Comparison of ENCODE assay signal across 12 mouse cellular contexts in genomic region chr4:100130771-100131475, GRCm38 (mm10). TPM values are rescaled to one million over a fixed set of nuclear protein-coding genes. Genes with fewer than 3 reads are reported as not detected.
DNase-seq lines count a peak whose midpoint lies in the region; ATAC-seq lines count a peak whose summit lies in the region.
"Had no signal": no experiment of that assay in that cellular context is flagged by ENCODE, and none has a peak within 500 bp of the region (broad histone marks: within the 10 kb centered on the region; RNA-seq: fewer than 3 reads in every experiment).

No protein-coding gene starts in this region.

- no peak overlapping the region for H3K9ac ChIP-seq in heart, embryonic 12.5 days
- no peak overlapping the region for H3K9ac ChIP-seq in forebrain, embryonic 11.5 days (ENCODE audit: low read length)

- H3K9me3 ChIP-seq in heart, embryonic 12.5 days (replicated peaks): no peaks in the 10 kb centered on the region
- no peaks in the 10 kb centered on the region for H3K9me3 ChIP-seq in forebrain, embryonic 11.5 days (ENCODE audit: control insufficient read depth, low read length)

- intact Hi-C loops in heart, postnatal 14 days (cut with DNase I): no loop called here

- WGBS in heart, embryonic 12.5 days: 64% methylated on average over 3 of the region's 3 CpGs
- WGBS in forebrain, embryonic 11.5 days: 79% methylated on average over 3 of the region's 3 CpGs

- H3K36me3 ChIP-seq in heart, embryonic 12.5 days: no peaks in the 10 kb centered on the region
- H3K36me3 ChIP-seq in forebrain, embryonic 11.5 days (ENCODE audit: control insufficient read depth, insufficient read depth, low read length): no peaks in the 10 kb centered on the region

- no peaks in the 10 kb centered on the region for H3K27me3 ChIP-seq in heart, embryonic 12.5 days (replicated peaks)
- H3K27me3 ChIP-seq in forebrain, embryonic 11.5 days (ENCODE audit: control insufficient read depth, insufficient read depth, low read length): no peaks in the 10 kb centered on the region

- peak; percentile 21 to 50 for DNase-seq in heart, adult 18-20 months
- DNase-seq in right cerebral cortex, postnatal 10 days (ENCODE audit: low spot score in 2 of 2): peak; percentile 34 to 36
- DNase-seq in right cerebral cortex, postnatal 36 days (ENCODE audit: low spot score in 2 of 2): no peak
- peak; percentile 53 to 60 for DNase-seq in heart, postnatal 14 days
- peak; percentile 29 for DNase-seq in ovary, postnatal 14 days (ENCODE audit: low spot score)
- no peak for DNase-seq in forebrain, embryonic 11.5 days (ENCODE audit: low spot score)
- DNase-seq: liver; midbrain, embryonic 14.5 days; thymus, postnatal 36 days had no signal

- ATAC-seq in heart, embryonic 12.5 days (ENCODE audit: insufficient number of reproducible peaks, low FRiP score): no peak
- ATAC-seq in inflammation-experienced regulatory T-cells, adult 6 months: no peak
- ATAC-seq in forebrain, embryonic 11.5 days (replicated peaks; ENCODE audit: low FRiP score): no peak
- ATAC-seq: intestine, embryonic 16.5 days had no signal

- H3K4me1 ChIP-seq in heart, embryonic 12.5 days (replicated peaks): peaks cover 15% of the 10 kb centered on the region
- H3K4me1 ChIP-seq in forebrain, embryonic 11.5 days (replicated peaks; ENCODE audit: control insufficient read depth, insufficient read depth, low read length): 0 out of 2 replicates have a peak, but pooled peaks cover 4% of the 10 kb centered on the region

- H3K4me2 ChIP-seq in heart, embryonic 12.5 days: no peak overlapping the region
- no peak overlapping the region for H3K4me2 ChIP-seq in forebrain, embryonic 11.5 days (ENCODE audit: low read depth, low read length, severe bottlenecking)

- H3K4me3 ChIP-seq in heart, embryonic 12.5 days: no peak overlapping the region
- H3K4me3 ChIP-seq in forebrain, embryonic 11.5 days (ENCODE audit: low read depth, low read length): no peak overlapping the region

- no peak overlapping the region for H3K27ac ChIP-seq in heart, embryonic 12.5 days (ENCODE audit: poor library complexity, severe bottlenecking)
- H3K27ac ChIP-seq in forebrain, embryonic 11.5 days (ENCODE audit: low read depth, low read length): no peak overlapping the region

RNA-seq across cellular contexts. Expression of gene Ror1, which starts 35.3 kb away (rescaled TPM):
- total RNA-seq in heart, adult 18-20 months (2021): 1 to 10 TPM; 3.6 to 3.7 TPM
- 13.9 and 15.0 TPM in 2 replicates for polyA plus RNA-seq in heart, embryonic 12.5 days (2016; fragmentation: Nextera tagmentation; extraction: Ambion mirVana)
- total RNA-seq in heart, postnatal 14 days (2021): 10 to 100 TPM in 1 of 2 experiments, 1 to 10 TPM in 1; 9.3 to 12.0 TPM
- polyA plus RNA-seq in inflammation-experienced regulatory T-cells, adult 6 months (2017; shearing (Covaris generic)): not detected
- 5.8 and 5.9 TPM in 2 replicates for polyA plus RNA-seq in forebrain, embryonic 11.5 days (2014; fragmentation: Nextera tagmentation; extraction: Ambion mirVana)

Comparison
In these comparisons a context has a peak if more than half of its experiments do, and no peak if none do; other contexts are left out.
1. DNase-seq: peak in heart, adult 18-20 months (2 of 2), right cerebral cortex, postnatal 10 days (2 of 2), heart, postnatal 14 days (2 of 2) and ovary, postnatal 14 days (single experiment); none in right cerebral cortex, postnatal 36 days (0 of 2) and forebrain, embryonic 11.5 days (single experiment).